Mouse (Mus musculus): ENCODE data around the gene Clstn2. TPM values are rescaled to one million over a fixed set of nuclear protein-coding genes. Genes with fewer than 3 reads are reported as not detected.

Gene Clstn2
- polyA plus RNA-seq, 1 experiment: 0.27 TPM

DNA sequence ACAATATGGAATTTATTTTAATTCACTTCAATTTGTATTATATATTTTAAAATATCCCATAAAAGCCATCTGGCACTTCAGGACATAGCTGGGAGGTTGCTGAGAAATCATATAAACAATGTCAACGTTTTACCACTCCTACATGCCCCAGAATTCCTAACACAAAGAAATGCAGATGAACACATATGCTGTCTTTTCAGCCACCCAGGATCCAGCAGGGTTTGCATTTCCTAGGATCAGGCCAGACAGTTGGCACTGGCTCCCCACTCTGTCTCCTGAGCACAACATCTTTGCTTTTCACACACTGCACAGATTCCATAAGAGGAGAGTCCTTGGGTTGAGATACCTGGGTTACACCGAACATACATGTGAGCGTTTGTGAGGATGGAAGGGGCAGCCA, 508.1 kb downstream of the Clstn2 start:
- 71% methylated on average over 3 of the region's 3 CpGs for WGBS

DNA sequence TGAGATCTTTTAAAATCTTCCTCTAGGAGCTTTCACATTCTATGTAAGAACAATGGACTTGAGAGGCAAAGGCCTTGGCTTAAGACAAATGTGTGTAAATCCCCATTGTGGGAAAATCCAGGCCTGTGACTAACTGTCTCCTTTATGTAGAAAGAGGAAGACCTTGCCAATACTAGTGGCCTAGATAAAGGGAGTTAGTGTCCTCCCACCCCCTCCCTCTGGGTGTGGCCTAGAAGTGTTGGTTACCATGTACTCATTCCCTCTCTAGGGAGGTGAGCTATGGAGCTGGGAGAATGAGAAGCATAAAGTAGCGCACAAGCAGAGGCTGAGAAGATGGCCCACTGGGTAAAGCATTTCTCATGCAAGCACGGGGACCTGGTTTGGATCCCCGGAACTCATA, 512.2 kb downstream of the Clstn2 start:
- no peak overlapping the region for H3K27ac ChIP-seq (ENCODE audit: insufficient read depth, low read depth, low read length)
- no peaks in the 10 kb centered on the region for H3K36me3 ChIP-seq (ENCODE audit: control insufficient read depth, insufficient read depth, low read length)
- H3K4me1 ChIP-seq (ENCODE audit: control insufficient read depth, insufficient read depth, insufficient read length, low read length): no peaks in the 10 kb centered on the region
- no peak for TF ChIP-seq POLR2A (IDR thresholded peaks at IDR 0.05; ENCODE audit: low read depth, low read length)
- no peak overlapping the region for H3K4me3 ChIP-seq (ENCODE audit: low read depth, low read length)
- no peaks in the 10 kb centered on the region for H3K27me3 ChIP-seq (ENCODE audit: control insufficient read depth, insufficient read depth, low read length)
- 86% methylated on average over 3 of the region's 3 CpGs for WGBS

More for the DNA sequence above, 508.1 kb downstream of the Clstn2 start:
- no peak overlapping the region for H3K4me3 ChIP-seq (ENCODE audit: low read depth, low read length)
- no peaks in the 10 kb centered on the region for H3K27me3 ChIP-seq (ENCODE audit: control insufficient read depth, insufficient read depth, low read length)
- TF ChIP-seq CTCF (IDR thresholded peaks at IDR 0.05; ENCODE audit: extremely low read depth, insufficient read length, insufficient replicate concordance, low read depth, low read length) (no peak), POLR2A (IDR thresholded peaks at IDR 0.05; ENCODE audit: low read depth, low read length) (no peak)
- H3K36me3 ChIP-seq (ENCODE audit: control insufficient read depth, insufficient read depth, low read length): no peaks in the 10 kb centered on the region
- no peaks in the 10 kb centered on the region for H3K4me1 ChIP-seq (ENCODE audit: control insufficient read depth, insufficient read depth, insufficient read length, low read length)
- no peak overlapping the region for H3K27ac ChIP-seq (ENCODE audit: insufficient read depth, low read depth, low read length)

DNA sequence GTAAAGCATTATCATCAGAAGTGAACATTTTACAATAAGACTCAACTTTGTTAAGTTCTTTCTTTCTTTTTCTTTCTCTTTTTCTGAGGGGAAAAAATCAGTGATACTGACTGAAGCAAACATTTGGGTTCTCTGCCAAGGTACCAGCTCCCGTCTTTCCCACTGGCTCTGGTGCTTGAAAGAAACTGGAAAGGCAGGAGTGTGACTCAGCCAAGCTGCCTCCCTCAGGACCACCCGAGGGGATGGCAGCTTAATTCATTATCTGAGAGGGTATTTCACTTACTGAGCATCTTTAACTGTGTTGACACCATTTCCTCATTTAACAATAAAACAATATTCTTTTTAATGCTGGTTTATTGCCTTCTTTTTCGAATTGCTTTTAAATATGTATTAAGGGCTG, 516.0 kb downstream of the Clstn2 start:
- no peak for TF ChIP-seq POLR2A (IDR thresholded peaks at IDR 0.05; ENCODE audit: low read depth, low read length)
- no peak for TF ChIP-seq CTCF (IDR thresholded peaks at IDR 0.05; ENCODE audit: extremely low read depth, insufficient read length, insufficient replicate concordance, low read depth, low read length)
- Histone ChIP-seq H3K36me3 (ENCODE audit: control insufficient read depth, insufficient read depth, low read length) (no peaks in the 10 kb centered on the region), H3K27me3 (ENCODE audit: control insufficient read depth, insufficient read depth, low read length) (no peaks in the 10 kb centered on the region), H3K4me1 (ENCODE audit: control insufficient read depth, insufficient read depth, insufficient read length, low read length) (no peaks in the 10 kb centered on the region), H3K4me3 (ENCODE audit: low read depth, low read length) (no peak overlapping the region), H3K27ac (ENCODE audit: insufficient read depth, low read depth, low read length) (no peak overlapping the region)
- 53% methylated on average over 3 of the region's 3 CpGs for WGBS

DNA sequence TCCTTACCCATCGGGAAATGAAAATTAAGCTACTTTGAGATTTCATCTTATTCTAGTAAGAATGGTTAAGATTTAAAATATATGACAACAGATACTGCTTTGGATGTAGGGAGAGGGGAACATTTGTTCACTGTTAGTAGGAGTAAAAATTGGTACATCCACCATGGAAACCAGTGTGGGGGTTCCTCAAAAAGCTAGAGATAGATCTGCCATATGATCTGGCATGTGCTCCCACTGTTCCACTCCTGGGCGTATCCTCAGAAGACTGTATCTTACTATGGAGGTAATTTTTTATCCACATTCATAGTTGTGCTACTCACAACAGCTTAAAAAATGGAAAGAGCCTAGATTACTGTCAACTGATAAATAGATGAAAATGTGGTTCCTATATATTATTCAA, 518.3 kb downstream of the Clstn2 start:
- no peaks in the 10 kb centered on the region for H3K27me3 ChIP-seq (ENCODE audit: control insufficient read depth, insufficient read depth, low read length)
- no peaks in the 10 kb centered on the region for H3K4me1 ChIP-seq (ENCODE audit: control insufficient read depth, insufficient read depth, insufficient read length, low read length)
- no peak for TF ChIP-seq POLR2A (IDR thresholded peaks at IDR 0.05; ENCODE audit: low read depth, low read length)
- TF ChIP-seq CTCF (IDR thresholded peaks at IDR 0.05; ENCODE audit: extremely low read depth, insufficient read length, insufficient replicate concordance, low read depth, low read length): no peak
- 91% methylated on average over 2 of the region's 2 CpGs for WGBS
- H3K36me3 ChIP-seq (ENCODE audit: control insufficient read depth, insufficient read depth, low read length): no peaks in the 10 kb centered on the region
- H3K4me3 ChIP-seq (ENCODE audit: low read depth, low read length): no peak overlapping the region
- no peak overlapping the region for H3K27ac ChIP-seq (ENCODE audit: insufficient read depth, low read depth, low read length)

DNA sequence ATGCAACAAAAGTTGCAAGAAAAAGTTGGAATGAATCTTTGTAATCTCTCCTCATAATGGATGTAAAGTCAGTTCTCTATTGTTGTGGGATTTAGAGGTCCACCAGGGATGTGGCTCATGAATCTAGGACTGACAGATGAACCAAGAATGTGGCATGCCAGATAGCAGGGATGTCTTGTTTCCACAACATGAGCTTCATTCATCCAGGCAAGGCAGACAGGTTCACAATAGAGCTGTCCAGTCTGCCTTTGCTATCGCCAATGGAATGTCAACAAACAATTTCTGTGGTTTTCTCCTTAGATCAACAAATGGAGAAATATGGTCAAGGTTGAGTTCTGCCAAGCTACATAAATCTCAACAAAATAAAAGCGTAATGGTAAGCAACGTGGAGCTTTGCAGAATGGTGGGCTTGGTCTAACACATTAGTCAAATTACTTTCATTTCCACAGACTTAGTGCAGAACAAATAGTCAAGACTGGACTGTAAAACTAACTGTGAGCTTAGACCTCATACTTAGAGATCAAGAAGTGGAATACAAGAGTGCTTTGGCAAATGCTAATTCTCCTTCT, 520.6 kb downstream of the Clstn2 start:
- Histone ChIP-seq H3K27me3 (ENCODE audit: control insufficient read depth, insufficient read depth, low read length) (no peaks in the 10 kb centered on the region), H3K27ac (ENCODE audit: insufficient read depth, low read depth, low read length) (no peak overlapping the region), H3K4me3 (ENCODE audit: low read depth, low read length) (no peak overlapping the region), H3K36me3 (ENCODE audit: control insufficient read depth, insufficient read depth, low read length) (no peaks in the 10 kb centered on the region), H3K4me1 (ENCODE audit: control insufficient read depth, insufficient read depth, insufficient read length, low read length) (no peaks in the 10 kb centered on the region)
- TF ChIP-seq CTCF (IDR thresholded peaks at IDR 0.05; ENCODE audit: extremely low read depth, insufficient read length, insufficient replicate concordance, low read depth, low read length) (no peak), POLR2A (IDR thresholded peaks at IDR 0.05; ENCODE audit: low read depth, low read length) (no peak)
- WGBS: 47% methylated on average over 3 of the region's 3 CpGs

DNA sequence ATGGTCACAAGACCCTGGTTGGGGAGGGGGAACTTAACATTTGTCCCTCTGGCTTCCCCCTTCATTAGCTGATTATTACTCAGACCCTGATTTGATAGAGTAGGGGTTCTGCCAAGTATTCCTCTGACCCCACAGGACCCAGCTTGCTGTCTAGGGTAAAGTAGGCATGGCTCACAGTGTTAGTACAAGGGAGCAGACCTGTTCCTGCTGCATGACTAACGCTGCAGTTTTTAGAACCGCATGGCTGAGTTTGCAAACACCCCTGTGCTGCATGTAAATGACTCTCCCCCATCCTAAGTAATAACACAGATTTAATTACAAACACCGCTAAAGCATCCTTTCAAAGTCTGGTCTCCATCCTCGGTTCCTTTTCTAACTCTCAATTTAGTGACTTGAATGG, 531.6 kb downstream of the Clstn2 start:
- Histone ChIP-seq H3K4me1 (ENCODE audit: control insufficient read depth, insufficient read depth, insufficient read length, low read length) (no peaks in the 10 kb centered on the region), H3K27ac (ENCODE audit: insufficient read depth, low read depth, low read length) (no peak overlapping the region), H3K36me3 (ENCODE audit: control insufficient read depth, insufficient read depth, low read length) (no peaks in the 10 kb centered on the region), H3K4me3 (ENCODE audit: low read depth, low read length) (no peak overlapping the region), H3K27me3 (ENCODE audit: control insufficient read depth, insufficient read depth, low read length) (no peaks in the 10 kb centered on the region)
- TF ChIP-seq POLR2A (IDR thresholded peaks at IDR 0.05; ENCODE audit: low read depth, low read length) (no peak), CTCF (IDR thresholded peaks at IDR 0.05; ENCODE audit: extremely low read depth, insufficient read length, insufficient replicate concordance, low read depth, low read length) (no peak)
- WGBS: 71% methylated on average over 4 of the region's 4 CpGs

DNA sequence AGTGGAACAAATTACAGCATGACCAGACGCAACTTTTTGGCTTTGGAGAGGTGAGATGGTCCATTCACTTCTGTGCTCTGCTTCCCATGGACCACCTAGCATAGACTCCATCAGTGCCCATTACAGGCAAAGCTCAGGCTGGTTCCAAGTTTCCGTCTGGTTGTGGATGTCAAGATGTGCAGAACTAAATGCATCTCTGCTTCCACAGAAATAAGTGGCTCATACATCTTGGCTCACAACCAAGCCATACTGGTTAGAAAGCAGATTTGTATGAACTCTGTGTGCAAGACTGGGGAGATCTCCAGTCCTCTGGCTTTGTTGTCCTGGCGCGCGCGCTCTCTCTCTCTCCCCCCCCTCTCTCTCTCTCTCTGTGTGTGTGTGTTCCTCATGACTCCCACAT, 537.9 kb downstream of the Clstn2 start:
- Histone ChIP-seq H3K4me1 (ENCODE audit: control insufficient read depth, insufficient read depth, insufficient read length, low read length) (no peaks in the 10 kb centered on the region), H3K36me3 (ENCODE audit: control insufficient read depth, insufficient read depth, low read length) (no peaks in the 10 kb centered on the region), H3K4me3 (ENCODE audit: low read depth, low read length) (no peak overlapping the region), H3K27ac (ENCODE audit: insufficient read depth, low read depth, low read length) (no peak overlapping the region), H3K27me3 (ENCODE audit: control insufficient read depth, insufficient read depth, low read length) (no peaks in the 10 kb centered on the region)
- no peak for TF ChIP-seq CTCF (IDR thresholded peaks at IDR 0.05; ENCODE audit: extremely low read depth, insufficient read length, insufficient replicate concordance, low read depth, low read length)
- no peak for TF ChIP-seq POLR2A (IDR thresholded peaks at IDR 0.05; ENCODE audit: low read depth, low read length)
- 93% methylated on average over 6 of the region's 6 CpGs for WGBS

DNA sequence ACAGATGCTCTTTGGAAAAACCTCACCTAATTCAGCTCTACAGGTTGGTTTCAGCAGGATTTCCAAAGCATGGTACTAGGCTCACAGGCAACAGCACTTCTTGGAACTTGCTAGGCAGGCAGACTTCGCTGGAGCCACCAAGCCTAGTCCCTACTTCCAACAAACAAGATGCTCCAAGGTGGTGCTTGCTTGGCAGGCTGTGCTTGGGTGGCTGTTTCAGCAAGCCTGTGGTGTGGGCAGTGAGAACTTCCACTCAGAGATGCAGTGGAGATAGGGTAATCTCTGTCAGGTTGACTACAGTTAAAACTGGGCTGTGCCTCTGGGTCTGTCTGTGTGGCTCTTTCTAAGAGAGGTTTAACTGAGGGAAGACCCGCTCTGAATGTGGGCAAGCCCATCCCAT, 541.4 kb downstream of the Clstn2 start:
- Histone ChIP-seq H3K4me3 (ENCODE audit: low read depth, low read length) (no peak overlapping the region), H3K4me1 (ENCODE audit: control insufficient read depth, insufficient read depth, insufficient read length, low read length) (no peaks in the 10 kb centered on the region), H3K27me3 (ENCODE audit: control insufficient read depth, insufficient read depth, low read length) (no peaks in the 10 kb centered on the region), H3K27ac (ENCODE audit: insufficient read depth, low read depth, low read length) (no peak overlapping the region), H3K36me3 (ENCODE audit: control insufficient read depth, insufficient read depth, low read length) (no peaks in the 10 kb centered on the region)
- TF ChIP-seq POLR2A (IDR thresholded peaks at IDR 0.05; ENCODE audit: low read depth, low read length) (no peak), CTCF (IDR thresholded peaks at IDR 0.05; ENCODE audit: extremely low read depth, insufficient read length, insufficient replicate concordance, low read depth, low read length) (no peak)
- WGBS: 70% methylated on average over 2 of the region's 2 CpGs

Measured in small intestine, adult 2 months (tissue).